Mouse (Mus musculus): ENCODE data around the gene Bbs9. TPM values are rescaled to one million over a fixed set of nuclear protein-coding genes. Genes with fewer than 3 reads are reported as not detected.

Gene Bbs9
- total and polyA plus RNA-seq, 3 experiments: 6.9 to 9.1 (median 7.8) TPM

DNA sequence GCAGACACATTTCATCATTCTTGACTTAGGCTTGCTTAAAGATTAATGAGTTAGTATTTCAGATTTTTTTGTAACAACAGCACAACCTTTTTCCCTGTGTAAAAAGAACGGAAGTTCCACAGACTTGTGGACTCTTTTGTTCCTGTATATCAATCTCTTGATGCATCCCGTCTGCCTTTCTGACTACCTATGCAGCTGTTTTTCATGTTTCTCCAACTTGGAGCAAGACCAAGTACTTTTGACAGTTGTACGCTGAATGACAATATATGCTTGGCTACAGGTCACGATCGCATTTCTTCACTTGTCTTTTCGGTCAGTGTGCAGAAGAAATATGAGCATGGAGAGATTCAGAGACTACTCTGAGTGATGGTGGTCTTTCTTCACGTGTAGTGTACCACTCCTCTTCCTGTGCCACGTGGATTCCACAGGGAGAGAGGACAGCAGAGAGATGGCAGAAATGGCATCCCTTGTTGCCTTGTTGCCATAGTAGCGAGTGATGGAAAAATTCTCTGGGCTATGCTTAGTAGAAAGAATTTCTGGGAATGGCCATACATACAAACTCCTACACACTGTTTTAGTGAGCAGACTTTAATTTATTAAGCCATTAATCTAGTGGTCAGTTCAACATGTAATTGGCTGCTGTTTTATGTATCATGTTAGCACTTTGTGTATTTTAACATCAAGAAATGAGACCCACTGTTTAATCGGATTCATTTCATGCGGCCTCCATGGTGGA is 88.3 kb downstream of the Bbs9 start:
- TF ChIP-seq SIN3A (IDR thresholded peaks at IDR 0.05; ENCODE audit: low read length): no peak
- TF ChIP-seq USF1 (IDR thresholded peaks at IDR 0.05; ENCODE audit: low read depth, low read length): no peak
- no peak for TF ChIP-seq IRF4 (IDR thresholded peaks at IDR 0.05; ENCODE audit: low read depth, low read length)
- no peak for TF ChIP-seq UBTF (IDR thresholded peaks at IDR 0.05; ENCODE audit: low read depth, low read length)
- TF ChIP-seq ETS1 (conservative IDR thresholded peaks at IDR 0.05; ENCODE audit: low read depth, low read length): no peak
- no peak for TF ChIP-seq MAFK (IDR thresholded peaks at IDR 0.05; ENCODE audit: insufficient replicate concordance, low read length)
- no peak for TF ChIP-seq PAX5 (IDR thresholded peaks at IDR 0.05; ENCODE audit: low read length)
- no peak for TF ChIP-seq E2F4 (IDR thresholded peaks at IDR 0.05; ENCODE audit: insufficient replicate concordance, low read depth, low read length)
- TF ChIP-seq NRF1 (IDR thresholded peaks at IDR 0.05; ENCODE audit: low read depth, low read length): no peak
- no peak for TF ChIP-seq MYC (IDR thresholded peaks at IDR 0.05; ENCODE audit: low read depth, low read length)
- no peak for TF ChIP-seq TBP (conservative IDR thresholded peaks at IDR 0.05; ENCODE audit: low read depth, low read length)
- TF ChIP-seq HCFC1 (IDR thresholded peaks at IDR 0.05; ENCODE audit: low read depth, low read length): no peak
- no peak for TF ChIP-seq MXI1 (IDR thresholded peaks at IDR 0.05; ENCODE audit: low read depth, low read length)
- TF ChIP-seq BHLHE40 (IDR thresholded peaks at IDR 0.05; ENCODE audit: low read depth, low read length): no peak
- TF ChIP-seq JUN (IDR thresholded peaks at IDR 0.05; ENCODE audit: insufficient read depth, low read depth, low read length): no peak
- in situ Hi-C loops (cut with MboI; ENCODE audit: low pct_ligation_motif_present, low pct_unique_long_range_greater_than_20kb, low sequenced_read_pairs): no loop called here

DNA sequence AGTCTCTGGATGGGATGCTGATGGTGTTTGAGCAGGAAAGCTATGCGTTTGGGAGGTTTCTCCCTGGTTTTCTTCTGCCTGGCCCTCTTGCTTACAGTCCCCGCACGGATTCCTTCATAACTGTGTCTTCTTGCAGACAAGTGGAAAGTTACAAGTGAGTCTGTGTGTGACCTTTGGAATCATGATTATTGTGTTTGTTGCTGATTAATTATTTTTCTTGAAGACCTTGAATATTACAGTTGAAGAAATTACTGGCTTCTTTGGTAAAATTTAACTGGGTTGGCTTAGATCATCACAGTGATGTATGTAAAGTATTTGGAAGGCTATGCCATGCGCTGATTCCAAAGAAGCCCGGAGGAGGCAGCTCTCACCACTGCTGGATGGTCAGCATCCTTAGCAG is 92.2 kb downstream of the Bbs9 start:
- TF ChIP-seq MAZ (IDR thresholded peaks at IDR 0.05; ENCODE audit: low read depth, low read length): no peak
- TF ChIP-seq SMC3 (IDR thresholded peaks at IDR 0.05; ENCODE audit: low read depth, low read length): no peak
- no peak for TF ChIP-seq CHD1 (IDR thresholded peaks at IDR 0.05; ENCODE audit: low read depth, low read length)
- TF ChIP-seq JUN (IDR thresholded peaks at IDR 0.05; ENCODE audit: insufficient read depth, low read depth, low read length): no peak
- no peak for TF ChIP-seq MXI1 (IDR thresholded peaks at IDR 0.05; ENCODE audit: low read depth, low read length)
- TF ChIP-seq MAX (IDR thresholded peaks at IDR 0.05; ENCODE audit: low read length): no peak
- no peak for TF ChIP-seq IRF4 (IDR thresholded peaks at IDR 0.05; ENCODE audit: low read depth, low read length)
- no peak for TF ChIP-seq POLR2AphosphoS2 (IDR thresholded peaks at IDR 0.05; ENCODE audit: low read depth, low read length)
- no peak for TF ChIP-seq ETS1 (conservative IDR thresholded peaks at IDR 0.05; ENCODE audit: low read depth, low read length)
- TF ChIP-seq NRF1 (IDR thresholded peaks at IDR 0.05; ENCODE audit: low read depth, low read length): no peak
- no peak for TF ChIP-seq ZC3H11A (IDR thresholded peaks at IDR 0.05; ENCODE audit: low read depth, low read length)
- no peak for TF ChIP-seq RCOR1 (conservative IDR thresholded peaks at IDR 0.05; ENCODE audit: low read depth, low read length)
- TF ChIP-seq NELFE (IDR thresholded peaks at IDR 0.05; ENCODE audit: low read depth, low read length): no peak
- no peak for TF ChIP-seq POLR2A (IDR thresholded peaks at IDR 0.05; ENCODE audit: low read depth, low read length)
- TF ChIP-seq JUND (conservative IDR thresholded peaks at IDR 0.05; ENCODE audit: low read depth, low read length): no peak
- TF ChIP-seq UBTF (IDR thresholded peaks at IDR 0.05; ENCODE audit: low read depth, low read length): no peak
- no peak for TF ChIP-seq KAT2A (IDR thresholded peaks at IDR 0.05; ENCODE audit: insufficient replicate concordance, low read length)
- no peak for TF ChIP-seq PAX5 (IDR thresholded peaks at IDR 0.05; ENCODE audit: low read length)
- no peak for TF ChIP-seq ZKSCAN1 (IDR thresholded peaks at IDR 0.05; ENCODE audit: borderline replicate concordance, low read depth, low read length)
- no peak for TF ChIP-seq HCFC1 (IDR thresholded peaks at IDR 0.05; ENCODE audit: low read depth, low read length)
- no peak for DNase-seq (ENCODE audit: extremely low read depth)
- Histone ChIP-seq H3K9ac (ENCODE audit: insufficient read depth, low read depth) (no peak overlapping the region), H3K27me3 (replicated peaks) (no peaks in the 10 kb centered on the region), H3K27ac (ENCODE audit: insufficient read depth, low read depth) (no peak overlapping the region), H3K79me2 (replicated peaks; ENCODE audit: control insufficient read depth, extremely low read depth, insufficient read depth, poor library complexity, severe bottlenecking) (no peaks in the 10 kb centered on the region), H3K4me2 (ENCODE audit: insufficient read depth, low read depth, poor library complexity, severe bottlenecking) (no peak overlapping the region), H3K4me1 (ENCODE audit: control insufficient read depth in 1 of 2, insufficient read depth in 2 of 2) (peaks cover 0 to 3% of the 10 kb centered on the region in 2 experiments; a peak in 1 of 4 replicates), H3K4me3 (replicated peaks in 1 of 3; ENCODE audit: low read depth in 2 of 3, low read length in 2 of 3, poor library complexity in 1 of 3) (no peak overlapping the region), H3K36me3 (replicated peaks in 1 of 2; ENCODE audit: control insufficient read depth in 1 of 2, insufficient read depth in 1 of 2, low read length in 1 of 2) (no peaks in the 10 kb centered on the region), H3K9me3 (replicated peaks; ENCODE audit: low read length) (no peaks in the 10 kb centered on the region)
- in situ Hi-C loops (cut with MboI; ENCODE audit: low pct_ligation_motif_present, low pct_unique_long_range_greater_than_20kb, low sequenced_read_pairs): no loop called here
- dilution Hi-C loops (cut with MboI; ENCODE audit: extremely low pct_ligation_motif_present, extremely low pct_unique_long_range_greater_than_20kb, low sequenced_read_pairs): no loop called here

More for the DNA sequence above, 88.3 kb downstream of the Bbs9 start:
- H3K27ac ChIP-seq (ENCODE audit: insufficient read depth, low read depth): no peak overlapping the region
- H3K27me3 ChIP-seq (replicated peaks): no peaks in the 10 kb centered on the region
- no peak overlapping the region for H3K4me3 ChIP-seq (replicated peaks in 1 of 3; ENCODE audit: low read depth in 2 of 3, low read length in 2 of 3, poor library complexity in 1 of 3)
- H3K79me2 ChIP-seq (replicated peaks; ENCODE audit: control insufficient read depth, extremely low read depth, insufficient read depth, poor library complexity, severe bottlenecking): no peaks in the 10 kb centered on the region
- DNase-seq (ENCODE audit: extremely low read depth): no peak
- no peak overlapping the region for H3K9ac ChIP-seq (ENCODE audit: insufficient read depth, low read depth)
- H3K36me3 ChIP-seq (replicated peaks in 1 of 2; ENCODE audit: control insufficient read depth in 1 of 2, insufficient read depth in 1 of 2, low read length in 1 of 2): no peaks in the 10 kb centered on the region
- H3K4me2 ChIP-seq (ENCODE audit: insufficient read depth, low read depth, poor library complexity, severe bottlenecking): no peak overlapping the region
- H3K9me3 ChIP-seq (replicated peaks; ENCODE audit: low read length): no peaks in the 10 kb centered on the region
- dilution Hi-C loops (cut with MboI; ENCODE audit: extremely low pct_ligation_motif_present, extremely low pct_unique_long_range_greater_than_20kb, low sequenced_read_pairs): no loop called here
- peaks cover 0 to 3% of the 10 kb centered on the region in 2 experiments; a peak in 1 of 4 replicates for H3K4me1 ChIP-seq (ENCODE audit: control insufficient read depth in 1 of 2, insufficient read depth in 2 of 2)
